Comparison of ENCODE assay signal across 11 mouse cellular contexts in the genomic region with DNA sequence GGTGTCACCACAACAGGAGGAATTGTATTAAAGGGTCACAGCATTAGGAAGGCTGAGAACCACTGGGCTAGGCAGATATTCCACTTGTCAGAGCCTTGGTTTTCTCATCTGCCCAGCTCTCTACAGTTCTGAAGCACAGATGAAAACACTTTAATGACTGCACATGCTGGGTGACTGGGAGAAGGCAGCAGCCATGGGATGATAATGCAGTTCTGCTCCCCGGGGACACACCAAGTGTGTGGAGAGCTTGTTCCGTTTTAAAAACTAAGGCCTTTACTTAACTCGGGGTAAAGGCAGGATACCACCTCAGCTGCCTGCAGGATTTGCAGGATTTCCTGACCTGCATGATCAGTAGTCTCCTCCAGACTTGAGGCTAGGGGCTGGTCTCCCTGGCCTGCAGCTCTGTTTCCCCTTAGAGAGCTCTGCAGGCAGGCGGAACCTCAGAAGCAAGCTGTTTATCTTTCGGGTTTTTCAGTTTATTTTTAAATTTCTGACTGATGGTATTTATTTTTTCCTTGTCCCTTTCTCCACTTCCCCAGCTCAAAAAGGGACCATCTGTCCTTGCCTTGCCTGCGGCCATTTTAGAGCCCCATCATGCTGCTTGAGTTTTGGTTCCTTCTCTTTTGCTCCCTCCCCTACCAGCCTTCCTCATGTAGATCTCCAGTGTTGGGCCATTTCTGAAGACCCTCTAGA. TPM values are rescaled to one million over a fixed set of nuclear protein-coding genes. Genes with fewer than 3 reads are reported as not detected.
DNase-seq lines count a peak whose midpoint lies in the region; ATAC-seq lines count a peak whose summit lies in the region.
"Had no signal": no experiment of that assay in that cellular context is flagged by ENCODE, and none has a peak within 500 bp of the region (broad histone marks: within the 10 kb centered on the region; RNA-seq: fewer than 3 reads in every experiment).

No protein-coding gene starts in this region.

- peaks cover 67% of the 10 kb centered on the region for H3K4me1 ChIP-seq in lung, embryonic 15.5 days
- H3K4me1 ChIP-seq in heart, embryonic 16.5 days (ENCODE audit: control insufficient read depth, insufficient read depth, low read length): peaks cover 43% of the 10 kb centered on the region

- no peaks in the 10 kb centered on the region for H3K9me3 ChIP-seq in lung, embryonic 15.5 days
- no peaks in the 10 kb centered on the region for H3K9me3 ChIP-seq in heart, embryonic 16.5 days (replicated peaks; ENCODE audit: control insufficient read depth, low read length)

- intact Hi-C loops in heart, postnatal 25 days (cut with DNase I): no loop called here

- no peaks in the 10 kb centered on the region for H3K27me3 ChIP-seq in lung, embryonic 15.5 days
- no peaks in the 10 kb centered on the region for H3K27me3 ChIP-seq in heart, embryonic 16.5 days (ENCODE audit: control insufficient read depth, insufficient read depth, low read length)

- no peak overlapping the region for H3K4me2 ChIP-seq in lung, embryonic 15.5 days
- no peak overlapping the region for H3K4me2 ChIP-seq in heart, embryonic 16.5 days (ENCODE audit: low read depth, low read length)

- DNase-seq in heart, adult 11 months: peak; percentile 93
- no peak for DNase-seq in heart, postnatal 25 days (ENCODE audit: low spot score)
- no peak for DNase-seq in lung, adult 18-20 months
- DNase-seq: lung, postnatal 10 days had no signal

- peak overlapping the region; percentile 49 for H3K27ac ChIP-seq in lung, embryonic 15.5 days
- peak overlapping the region; percentile 33 for H3K27ac ChIP-seq in heart, embryonic 16.5 days (ENCODE audit: low read length)

- ATAC-seq in lung, embryonic 15.5 days (ENCODE audit: borderline replicate concordance, extremely low read depth, low FRiP score, low TSS enrichment): no peak
- no peak for ATAC-seq in heart, embryonic 16.5 days (replicated peaks; ENCODE audit: extremely low read depth, insufficient read depth, low FRiP score)
- ATAC-seq in megakaryocyte-erythroid progenitor cell, adult 5-6 weeks (replicated peaks; ENCODE audit: low FRiP score, low TSS enrichment, poor library complexity, severe bottlenecking): peak; percentile 56; the same call in 1 of the 2 replicates
- no peak for ATAC-seq in CD4-positive, CD25-positive, alpha-beta regulatory T cell, adult 4 months
- ATAC-seq in activated CD4-positive, CD25-positive, alpha-beta regulatory T cell, adult 4 months: no peak

- 36% methylated on average over 6 of the region's 6 CpGs for WGBS in lung, embryonic 15.5 days
- WGBS in heart, embryonic 16.5 days: 51% methylated on average over 6 of the region's 6 CpGs

- no peaks in the 10 kb centered on the region for H3K36me3 ChIP-seq in lung, embryonic 15.5 days
- H3K36me3 ChIP-seq in heart, embryonic 16.5 days (ENCODE audit: control insufficient read depth, insufficient read depth): no peaks in the 10 kb centered on the region

- no peak overlapping the region for H3K4me3 ChIP-seq in lung, embryonic 15.5 days
- H3K4me3 ChIP-seq in heart, embryonic 16.5 days (ENCODE audit: low read length): no peak overlapping the region

- no peak overlapping the region for H3K9ac ChIP-seq in lung, embryonic 15.5 days
- H3K9ac ChIP-seq in heart, embryonic 16.5 days (ENCODE audit: low read length): no peak overlapping the region

RNA-seq across cellular contexts. Expression of a gene that starts 20.5 kb away (rescaled TPM):
- 10 to 100 TPM; 43.6 to 46.3 TPM for total RNA-seq in heart, postnatal 25 days (2021)
- 8.6 and 10.8 TPM in 2 replicates for polyA plus RNA-seq in lung, embryonic 15.5 days (2015; fragmentation: Nextera tagmentation; extraction: Ambion mirVana)
- 9.8 and 10.3 TPM in 2 replicates for polyA plus RNA-seq in heart, embryonic 16.5 days (2015; fragmentation: Nextera tagmentation; extraction: Ambion mirVana)
- 44.7 and 61.0 TPM in 2 replicates for total RNA-seq in megakaryocyte-erythroid progenitor cell, adult 5-6 weeks (2014; fragmentation: Nextera tagmentation)
- total RNA-seq in megakaryocyte-erythroid progenitor cell, adult 5-6 weeks (2017): 18.2 and 19.8 TPM in 2 replicates
- polyA plus RNA-seq in CD4-positive, CD25-positive, alpha-beta regulatory T cell, adult 4 months (2017; shearing (Covaris generic)): 1 to 10 TPM; 5.6 to 8.4 TPM
- polyA plus RNA-seq in activated CD4-positive, CD25-positive, alpha-beta regulatory T cell, adult 4 months (2017; shearing (Covaris generic)): 1 to 10 TPM; 6.7 to 8.8 TPM

RNA-seq across cellular contexts. Expression of a gene that starts 32.5 kb away (rescaled TPM):
- total RNA-seq in heart, postnatal 25 days (2021): not detected
- not detected in 2 replicates for polyA plus RNA-seq in lung, embryonic 15.5 days (2015; fragmentation: Nextera tagmentation; extraction: Ambion mirVana)
- not detected in 2 replicates for polyA plus RNA-seq in heart, embryonic 16.5 days (2015; fragmentation: Nextera tagmentation; extraction: Ambion mirVana)
- not detected in 2 replicates for total RNA-seq in megakaryocyte-erythroid progenitor cell, adult 5-6 weeks (2014; fragmentation: Nextera tagmentation)
- total RNA-seq in megakaryocyte-erythroid progenitor cell, adult 5-6 weeks (2017): not detected in 2 replicates
- under 1 TPM in 1 of 2 experiments, not detected in 1; 0.71 TPM for polyA plus RNA-seq in CD4-positive, CD25-positive, alpha-beta regulatory T cell, adult 4 months (2017; shearing (Covaris generic))
- polyA plus RNA-seq in activated CD4-positive, CD25-positive, alpha-beta regulatory T cell, adult 4 months (2017; shearing (Covaris generic)): not detected
- polyA plus RNA-seq: urinary bladder, adult 2 months had no signal

RNA-seq across cellular contexts. Expression of a gene that starts 35.8 kb away (rescaled TPM):
- total RNA-seq in heart, postnatal 25 days (2021): not detected
- 0.26 TPM in 1 of 2 replicates, not detected in the other for polyA plus RNA-seq in lung, embryonic 15.5 days (2015; fragmentation: Nextera tagmentation; extraction: Ambion mirVana)
- not detected in 2 replicates for polyA plus RNA-seq in heart, embryonic 16.5 days (2015; fragmentation: Nextera tagmentation; extraction: Ambion mirVana)
- total RNA-seq in megakaryocyte-erythroid progenitor cell, adult 5-6 weeks (2014; fragmentation: Nextera tagmentation): 3.0 TPM in 1 of 2 replicates, not detected in the other
- not detected in 2 replicates for total RNA-seq in megakaryocyte-erythroid progenitor cell, adult 5-6 weeks (2017)
- polyA plus RNA-seq in CD4-positive, CD25-positive, alpha-beta regulatory T cell, adult 4 months (2017; shearing (Covaris generic)): 1 to 10 TPM; 1.4 to 2.1 TPM
- polyA plus RNA-seq in activated CD4-positive, CD25-positive, alpha-beta regulatory T cell, adult 4 months (2017; shearing (Covaris generic)): 1 to 10 TPM; 1.3 to 1.4 TPM

RNA-seq across cellular contexts. Expression of a gene that starts 43.3 kb away (rescaled TPM):
- 1 to 10 TPM; 6.5 to 7.4 TPM for total RNA-seq in heart, postnatal 25 days (2021)
- polyA plus RNA-seq in lung, embryonic 15.5 days (2015; fragmentation: Nextera tagmentation; extraction: Ambion mirVana): 8.6 and 8.9 TPM in 2 replicates
- polyA plus RNA-seq in heart, embryonic 16.5 days (2015; fragmentation: Nextera tagmentation; extraction: Ambion mirVana): 9.1 and 12.0 TPM in 2 replicates
- not detected in 2 replicates for total RNA-seq in megakaryocyte-erythroid progenitor cell, adult 5-6 weeks (2014; fragmentation: Nextera tagmentation)
- 0.47 TPM in 1 of 2 replicates, not detected in the other for total RNA-seq in megakaryocyte-erythroid progenitor cell, adult 5-6 weeks (2017)
- polyA plus RNA-seq in CD4-positive, CD25-positive, alpha-beta regulatory T cell, adult 4 months (2017; shearing (Covaris generic)): 1 to 10 TPM; 2.7 to 3.9 TPM
- polyA plus RNA-seq in activated CD4-positive, CD25-positive, alpha-beta regulatory T cell, adult 4 months (2017; shearing (Covaris generic)): 1 to 10 TPM; 1.2 to 1.8 TPM

RNA-seq across cellular contexts. Expression of a gene that starts 50.4 kb away (rescaled TPM):
- not detected for total RNA-seq in heart, postnatal 25 days (2021)
- polyA plus RNA-seq in lung, embryonic 15.5 days (2015; fragmentation: Nextera tagmentation; extraction: Ambion mirVana): not detected in 2 replicates
- not detected in 2 replicates for polyA plus RNA-seq in heart, embryonic 16.5 days (2015; fragmentation: Nextera tagmentation; extraction: Ambion mirVana)
- not detected in 2 replicates for total RNA-seq in megakaryocyte-erythroid progenitor cell, adult 5-6 weeks (2014; fragmentation: Nextera tagmentation)
- total RNA-seq in megakaryocyte-erythroid progenitor cell, adult 5-6 weeks (2017): not detected in 2 replicates
- not detected for polyA plus RNA-seq in CD4-positive, CD25-positive, alpha-beta regulatory T cell, adult 4 months (2017; shearing (Covaris generic))
- not detected for polyA plus RNA-seq in activated CD4-positive, CD25-positive, alpha-beta regulatory T cell, adult 4 months (2017; shearing (Covaris generic))
- polyA plus RNA-seq: gonadal fat pad, adult 2 months; urinary bladder, adult 2 months had no signal
